Mouse (Mus musculus): ENCODE measurements around the gene Zfp956. TPM values are rescaled to one million over a fixed set of nuclear protein-coding genes. Genes with fewer than 3 reads are reported as not detected.

Gene Zfp956
- 10 to 100 TPM; 29.2 to 36.8 TPM for total RNA-seq (2023)

GRCm38 (mm10) chr6:47953191-47953726 lies at the start of gene Zfp956:
Gene Zfp956 (plus strand): TSS chr6:47953390.

GRCm38 (mm10) chr6:47920447-47921340 lies 32.5 kb upstream of the Zfp956 start, which contains the start of gene Zfp212:
Gene Zfp212 (plus strand): TSS chr6:47920476.

Other genes starting within 250 kb of the Zfp956 start
- 100 to 1,000 TPM; 229 to 236 TPM for gene Pdia4, start 140.0 kb upstream of the Zfp956 start, total RNA-seq (2023)
- under 1 TPM in 1 of 2 experiments, not detected in 1; 0.27 TPM for gene Zfp786, start 122.5 kb upstream of the Zfp956 start, total RNA-seq (2023)
- 10 to 100 TPM; 33.3 to 39.8 TPM for gene Zfp398, start 117.7 kb upstream of the Zfp956 start, total RNA-seq (2023)
- 10 to 100 TPM; 16.0 to 18.7 TPM for gene Zfp282, start 76.2 kb upstream of the Zfp956 start, total RNA-seq (2023)
- 10 to 100 TPM; 36.3 to 39.3 TPM for gene Zfp212, start 32.9 kb upstream of the Zfp956 start, total RNA-seq (2023)
- 10 to 100 TPM; 37.5 to 47.6 TPM for gene Zfp777, start 95.5 kb downstream of the Zfp956 start, total RNA-seq (2023)
- 10 to 100 TPM; 71.9 to 78.6 TPM for gene Zfp746, start 133.2 kb downstream of the Zfp956 start, total RNA-seq (2023)